8 mouse cellular contexts compared by ENCODE assay signal in the genomic region with DNA sequence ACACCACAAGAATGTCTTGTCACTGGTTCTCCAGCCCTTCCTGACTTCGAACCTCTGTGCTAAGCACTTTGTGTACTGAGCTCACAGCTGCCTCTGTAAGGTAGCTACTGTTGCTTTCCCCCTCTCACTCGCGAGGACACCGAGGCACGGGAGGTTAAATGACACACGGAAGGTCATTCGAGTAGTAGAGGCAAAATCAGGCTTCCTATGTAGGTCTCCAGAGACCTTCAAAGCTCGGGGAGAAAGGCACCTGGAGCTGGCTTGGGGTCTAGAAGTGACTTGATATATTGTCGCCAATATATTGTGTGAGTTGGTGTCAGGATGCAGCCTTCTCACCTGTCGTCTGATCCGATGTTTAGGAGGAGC. TPM values are rescaled to one million over a fixed set of nuclear protein-coding genes. Genes with fewer than 3 reads are reported as not detected.
DNase-seq lines count a peak whose midpoint lies in the region; ATAC-seq and TF ChIP-seq lines count a peak whose summit lies in the region.

No protein-coding gene starts in this region.

- no peak for TF ChIP-seq CTCF in liver, adult 2 months (IDR thresholded peaks at IDR 0.05; ENCODE audit: low read depth, low read length)

- no peak for ATAC-seq in embryonic facial prominence, embryonic 13.5 days (ENCODE audit: insufficient number of reproducible peaks, insufficient read depth, low FRiP score, low TSS enrichment, low read depth)
- no peak for ATAC-seq in intestine, embryonic 16.5 days
- no peak for ATAC-seq in neural tube, embryonic 13.5 days (ENCODE audit: low read depth)

- peak overlapping the region; percentile 78 for H3K4me3 ChIP-seq in liver, adult 2 months (ENCODE audit: insufficient read depth, low read depth, low read length)
- H3K4me3 ChIP-seq in embryonic facial prominence, embryonic 13.5 days: peak overlapping the region; percentile 64
- H3K4me3 ChIP-seq in intestine, embryonic 16.5 days (ENCODE audit: low read length): peak overlapping the region; percentile 74
- H3K4me3 ChIP-seq in neural tube, embryonic 13.5 days: peak overlapping the region; percentile 83

- H3K9ac ChIP-seq in liver, adult 2 months (ENCODE audit: low read depth, low read length): peak overlapping the region; percentile 75
- H3K9ac ChIP-seq in embryonic facial prominence, embryonic 13.5 days: peak overlapping the region; percentile 78
- peak overlapping the region; percentile 78 for H3K9ac ChIP-seq in intestine, embryonic 16.5 days (ENCODE audit: low read depth, low read length)
- peak overlapping the region; percentile 86 for H3K9ac ChIP-seq in neural tube, embryonic 13.5 days

- H3K36me3 ChIP-seq in liver, adult 2 months (ENCODE audit: control insufficient read depth, insufficient read depth, low read length): no peaks in the 10 kb centered on the region
- H3K36me3 ChIP-seq in embryonic facial prominence, embryonic 13.5 days: peaks cover 2% of the 10 kb centered on the region; the same call in 1 of the 2 replicates
- H3K36me3 ChIP-seq in intestine, embryonic 16.5 days (ENCODE audit: control insufficient read depth, insufficient read depth, low read length): no peaks in the 10 kb centered on the region
- peaks cover 28% of the 10 kb centered on the region for H3K36me3 ChIP-seq in neural tube, embryonic 13.5 days

- H3K9me3 ChIP-seq in embryonic facial prominence, embryonic 13.5 days: no peaks in the 10 kb centered on the region
- H3K9me3 ChIP-seq in intestine, embryonic 16.5 days (ENCODE audit: control insufficient read depth, low read length): no peaks in the 10 kb centered on the region
- no peaks in the 10 kb centered on the region for H3K9me3 ChIP-seq in neural tube, embryonic 13.5 days

- no peaks in the 10 kb centered on the region for H3K27me3 ChIP-seq in liver, adult 2 months (ENCODE audit: control insufficient read depth, insufficient read depth, low read length)
- H3K27me3 ChIP-seq in embryonic facial prominence, embryonic 13.5 days: no peaks in the 10 kb centered on the region
- H3K27me3 ChIP-seq in intestine, embryonic 16.5 days (replicated peaks; ENCODE audit: control insufficient read depth, insufficient read depth, low read length): no peaks in the 10 kb centered on the region
- H3K27me3 ChIP-seq in neural tube, embryonic 13.5 days: no peaks in the 10 kb centered on the region

- H3K4me1 ChIP-seq in liver, adult 2 months (ENCODE audit: control insufficient read depth, insufficient read depth, low read length): peaks cover 16% of the 10 kb centered on the region; the same call in 1 of the 2 replicates
- peaks cover 17% of the 10 kb centered on the region for H3K4me1 ChIP-seq in embryonic facial prominence, embryonic 13.5 days
- peaks cover 7% of the 10 kb centered on the region; the same call in 1 of the 2 replicates for H3K4me1 ChIP-seq in intestine, embryonic 16.5 days (ENCODE audit: control insufficient read depth, insufficient read depth, low read length)
- peaks cover 29% of the 10 kb centered on the region for H3K4me1 ChIP-seq in neural tube, embryonic 13.5 days (replicated peaks)

- DNase-seq in liver, adult 2 months (ENCODE audit: extremely low read depth, low read depth, low spot score): no peak
- no peak for DNase-seq in liver
- no peak for DNase-seq in urinary bladder, postnatal 10 days (ENCODE audit: low spot score)
- DNase-seq in cerebellum, postnatal 36 days: no peak
- no peak for DNase-seq in gastrocnemius, postnatal 10 days

- H3K27ac ChIP-seq in liver, adult 2 months (replicated peaks; ENCODE audit: insufficient read depth, low read depth, low read length): peak overlapping the region; percentile 79
- H3K27ac ChIP-seq in embryonic facial prominence, embryonic 13.5 days: no peak overlapping the region
- H3K27ac ChIP-seq in intestine, embryonic 16.5 days (ENCODE audit: low read length): peak overlapping the region; percentile 57; the same call in 1 of the 2 replicates
- no peak overlapping the region for H3K27ac ChIP-seq in neural tube, embryonic 13.5 days (replicated peaks)

- peaks cover 33% of the 10 kb centered on the region; the same call in 1 of the 2 replicates for H3K79me2 ChIP-seq in liver, adult 2 months (ENCODE audit: control insufficient read depth, insufficient read depth, low read length)

- peak overlapping the region; percentile 95 for H3K4me2 ChIP-seq in embryonic facial prominence, embryonic 13.5 days
- peak overlapping the region; percentile 85 for H3K4me2 ChIP-seq in intestine, embryonic 16.5 days (ENCODE audit: low read depth, low read length)
- H3K4me2 ChIP-seq in neural tube, embryonic 13.5 days: peak overlapping the region; percentile 93

- WGBS in liver, adult 2 months: 9% methylated on average over 11 of the region's 11 CpGs
- WGBS in embryonic facial prominence, embryonic 13.5 days: 51% methylated on average over 11 of the region's 11 CpGs
- 49% methylated on average over 11 of the region's 11 CpGs for WGBS in intestine, embryonic 16.5 days
- WGBS in neural tube, embryonic 13.5 days: 62% methylated on average over 11 of the region's 11 CpGs

- no peak for TF ChIP-seq POLR2A in liver, adult 2 months (IDR thresholded peaks at IDR 0.05; ENCODE audit: extremely low read depth, insufficient read depth, low read length)

RNA-seq across cellular contexts. Expression of gene Ap1b1, which starts 0.8 kb away (rescaled TPM):
- total RNA-seq in liver, adult 2 months (2014; rRNA removed): 30.1 and 41.2 TPM in 2 replicates
- 46.7 and 48.8 TPM in 2 replicates for polyA plus RNA-seq in liver, adult 2 months (2012; rRNA removed)
- 47.2 and 49.1 TPM in 2 replicates for polyA plus RNA-seq in embryonic facial prominence, embryonic 13.5 days (2015; fragmentation: Nextera tagmentation; extraction: Ambion mirVana)
- polyA plus RNA-seq in intestine, embryonic 16.5 days (2015; fragmentation: Nextera tagmentation; extraction: Ambion mirVana): 81.2 and 85.4 TPM in 2 replicates
- polyA plus RNA-seq in neural tube, embryonic 13.5 days (2015; fragmentation: Nextera tagmentation; extraction: Ambion mirVana): 84.5 and 89.7 TPM in 2 replicates
- 10 to 100 TPM; 40.5 to 49.5 TPM for total RNA-seq in gastrocnemius, postnatal 10 days (2021)

RNA-seq across cellular contexts. Expression of gene Nefh, which starts 39.6 kb away (rescaled TPM):
- 0.09 and 0.20 TPM in 2 replicates for total RNA-seq in liver, adult 2 months (2014; rRNA removed)
- 0.06 TPM in 1 of 2 replicates, not detected in the other for polyA plus RNA-seq in liver, adult 2 months (2012; rRNA removed)
- polyA plus RNA-seq in embryonic facial prominence, embryonic 13.5 days (2015; fragmentation: Nextera tagmentation; extraction: Ambion mirVana): 0.14 and 0.23 TPM in 2 replicates
- 0.55 and 0.61 TPM in 2 replicates for polyA plus RNA-seq in intestine, embryonic 16.5 days (2015; fragmentation: Nextera tagmentation; extraction: Ambion mirVana)
- polyA plus RNA-seq in neural tube, embryonic 13.5 days (2015; fragmentation: Nextera tagmentation; extraction: Ambion mirVana): 8.1 and 8.6 TPM in 2 replicates
- under 1 TPM; 0.05 to 0.23 TPM for total RNA-seq in gastrocnemius, postnatal 10 days (2021)

Comparison
In these comparisons a context has a peak if more than half of its experiments do, and no peak if none do; other contexts are left out.
1. H3K27ac ChIP-seq: peak in liver, adult 2 months (single experiment) and intestine, embryonic 16.5 days (single experiment); none in embryonic facial prominence, embryonic 13.5 days (single experiment) and neural tube, embryonic 13.5 days (single experiment).
2. Peak in every context shown above with its lines, with median percentiles within 50 percentile points of each other: H3K4me3 ChIP-seq, H3K9ac ChIP-seq and H3K4me2 ChIP-seq.